Mouse (Mus musculus) ovary, postnatal 14 days (tissue): ENCODE data around the gene Rps6ka5.

Experiments
- DNase-seq: peaks from one replicate; pipeline ENCODE4 v3.0.0; 2022; ENCODE audit warnings: low spot score

Rps6ka5 gene

GRCm38 (mm10) chr12:100726651-100727050, at the start of gene Rps6ka5:
TSS of gene Rps6ka5 (minus strand) at chr12:100726983.
- DNase-seq, result no peak

GRCm38 (mm10) chr12:100775911-100776581, 49.3 kb upstream of the Rps6ka5 start:
- no peak for DNase-seq

- no peak for DNase-seq
Observed at GRCm38 (mm10) chr12:100775291-100775690, 48.5 kb upstream of the Rps6ka5 start.

GRCm38 (mm10) chr12:100774756-100775155, 48.0 kb upstream of the Rps6ka5 start:
- DNase-seq, result no peak

- DNase-seq, result no peak
Observed at GRCm38 (mm10) chr12:100772230-100772984, 45.6 kb upstream of the Rps6ka5 start.

GRCm38 (mm10) chr12:100770765-100771164, 44.0 kb upstream of the Rps6ka5 start:
- DNase-seq, result no peak

- DNase-seq, result no peak
Observed at GRCm38 (mm10) chr12:100769871-100770270, 43.1 kb upstream of the Rps6ka5 start.

- DNase-seq, result no peak
Observed at GRCm38 (mm10) chr12:100764329-100765018, 37.7 kb upstream of the Rps6ka5 start.

- no peak for DNase-seq
Observed at GRCm38 (mm10) chr12:100762663-100763425, 36.1 kb upstream of the Rps6ka5 start.

- no peak for DNase-seq
Observed at GRCm38 (mm10) chr12:100757427-100757826, 30.6 kb upstream of the Rps6ka5 start.

- DNase-seq, result no peak
Observed at GRCm38 (mm10) chr12:100753716-100754115, 26.9 kb upstream of the Rps6ka5 start.

- DNase-seq, result no peak
Observed at GRCm38 (mm10) chr12:100752977-100753376, 26.2 kb upstream of the Rps6ka5 start.

GRCm38 (mm10) chr12:100742468-100742867, 15.7 kb upstream of the Rps6ka5 start:
- no peak for DNase-seq

- no peak for DNase-seq
Observed at GRCm38 (mm10) chr12:100740313-100740712, 13.5 kb upstream of the Rps6ka5 start.

- DNase-seq, result no peak
Observed at GRCm38 (mm10) chr12:100739011-100739570, 12.3 kb upstream of the Rps6ka5 start.

GRCm38 (mm10) chr12:100738498-100738897, 11.7 kb upstream of the Rps6ka5 start:
- no peak for DNase-seq

GRCm38 (mm10) chr12:100735581-100735980, 8.8 kb upstream of the Rps6ka5 start:
- no peak for DNase-seq

- no peak for DNase-seq
Observed at GRCm38 (mm10) chr12:100735156-100735555, 8.4 kb upstream of the Rps6ka5 start.

GRCm38 (mm10) chr12:100728646-100729485, 2.1 kb upstream of the Rps6ka5 start:
- DNase-seq, result no peak

- DNase-seq, result no peak
Observed at GRCm38 (mm10) chr12:100727891-100728290, 1.1 kb upstream of the Rps6ka5 start.

GRCm38 (mm10) chr12:100725458-100725786, 1.4 kb downstream of the Rps6ka5 start:
- DNase-seq, result no peak
